Mouse (Mus musculus) midbrain, embryonic 12.5 days (tissue): ENCODE measurements around the gene Atrn. TPM values are rescaled to one million over a fixed set of nuclear protein-coding genes. Genes with fewer than 3 reads are reported as not detected.

Source experiments
- ATAC-seq: fragments of 200-750 bp; cut with Nextera tagmentation; 2 replicates; pipeline ENCODE4 v1.8.0; 2017; ENCODE audit warnings: low read depth, moderate TSS enrichment, moderate library complexity; ENCODE audit not compliant: low FRiP score
- H3K27ac ChIP-seq: fragments of 300-500 bp; sonication (generic); replicated peaks from 2 replicates; pipeline ENCODE4 v1.5.1; 2016; ENCODE audit warnings: mild to moderate bottlenecking
- H3K27me3 ChIP-seq: fragments of 300-500 bp; sonication (generic); 2 replicates; pipeline ENCODE4 v1.6.1; 2016; ENCODE audit warnings: mild to moderate bottlenecking
- H3K36me3 ChIP-seq: fragments of 300-500 bp; sonication (generic); 2 replicates; pipeline ENCODE4 v1.6.1; 2016
- H3K4me1 ChIP-seq: fragments of 300-500 bp; sonication (generic); 2 replicates; pipeline ENCODE4 v1.6.1; 2016
- H3K4me2 ChIP-seq: fragments of 300-500 bp; sonication (generic); replicated peaks from 2 replicates; pipeline ENCODE4 v1.6.1; 2016; ENCODE audit warnings: mild to moderate bottlenecking, moderate library complexity
- H3K4me3 ChIP-seq: fragments of 300-500 bp; sonication (generic); 2 replicates; pipeline ENCODE4 v1.5.1; 2016; ENCODE audit warnings: mild to moderate bottlenecking
- H3K9ac ChIP-seq: fragments of 300-500 bp; sonication (generic); replicated peaks from 2 replicates; pipeline ENCODE4 v1.6.1; 2016; ENCODE audit warnings: mild to moderate bottlenecking, moderate library complexity
- H3K9me3 ChIP-seq: fragments of 300-500 bp; sonication (generic); 2 replicates; pipeline ENCODE4 v1.6.1; 2016; ENCODE audit warnings: mild to moderate bottlenecking
- WGBS: fragments of 180-500 bp; shearing (Covaris S2); methylation state at CpG from one replicate; pipeline ENCODE4 v1.1.7; 2016; 5-methylcytosine and 5-hydroxymethylcytosine counted together
- microRNA-seq: library from miRNA; unstranded; fragments of <30 nt; microRNA quantifications from one replicate; pipeline ENCODE4, GENCODE M21; 2017
- polyA plus RNA-seq: library from polyadenylated mRNA; unstranded; fragments of >200 nt; fragmentation: Nextera tagmentation; extraction: Ambion mirVana; gene quantifications from 2 replicates; pipeline ENCODE4 v1.2.1, GENCODE M21; 2016

Gene Atrn
- polyA plus RNA-seq, 1 experiment from 2014 or later = 11.8 TPM

DNA sequence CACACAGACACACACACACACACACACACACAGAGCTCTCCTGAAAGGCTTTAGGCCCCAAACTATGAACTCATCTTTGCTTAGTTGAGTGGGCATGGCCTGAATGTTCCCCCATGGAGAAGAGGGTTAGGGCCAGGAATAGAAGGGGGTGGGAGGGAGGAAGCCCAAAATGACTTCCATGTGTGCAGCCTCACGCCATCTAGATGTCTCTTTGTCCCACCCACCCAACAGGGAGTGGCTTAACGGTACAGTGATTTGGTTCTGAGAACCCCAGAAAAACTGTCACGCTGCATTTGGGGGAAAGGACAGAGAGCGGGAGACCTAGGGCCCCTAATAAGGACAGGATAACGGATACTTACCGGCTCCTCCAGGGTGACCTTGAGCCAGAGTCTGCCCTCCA, 154.5 kb downstream of the Atrn start:
- Histone ChIP-seq H3K9me3 (no peaks in the 10 kb centered on the region), H3K36me3 (no peaks in the 10 kb centered on the region), H3K4me3 (no peak overlapping the region), H3K27me3 (peaks cover 68% of the 10 kb centered on the region), H3K4me2 (no peak overlapping the region), H3K9ac (no peak overlapping the region), H3K4me1 (peaks cover 12% of the 10 kb centered on the region), H3K27ac (no peak overlapping the region)
- WGBS = 64% methylated on average over 6 of the region's 6 CpGs
- ATAC-seq = no peak

DNA sequence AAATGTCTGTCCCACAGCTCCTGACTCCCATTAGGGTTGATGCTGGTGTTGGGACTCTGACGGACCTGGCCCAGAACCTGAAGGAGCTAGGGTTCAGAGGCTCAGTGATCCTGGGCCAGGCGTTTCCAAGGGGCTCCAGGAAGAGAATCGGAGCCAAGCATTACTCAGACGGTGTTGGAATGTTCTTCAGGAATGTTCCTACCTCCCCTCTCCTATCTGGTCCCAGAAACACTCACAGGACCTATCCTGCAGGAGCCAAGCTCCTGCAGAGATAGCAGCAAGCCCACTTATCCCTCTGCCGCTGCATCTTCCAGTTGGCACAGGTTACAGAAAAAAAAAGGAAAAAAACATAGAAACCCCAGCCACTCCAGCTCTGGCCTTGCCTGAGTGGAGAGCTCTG, 155.3 kb downstream of the Atrn start:
- 69% methylated on average over 5 of the region's 5 CpGs for WGBS
- no peak overlapping the region for H3K4me2 ChIP-seq
- H3K4me3 ChIP-seq = no peak overlapping the region
- no peaks in the 10 kb centered on the region for H3K36me3 ChIP-seq
- no peaks in the 10 kb centered on the region for H3K9me3 ChIP-seq
- peaks cover 66% of the 10 kb centered on the region for H3K27me3 ChIP-seq
- no peak overlapping the region for H3K9ac ChIP-seq
- no peak for ATAC-seq
- no peak overlapping the region for H3K27ac ChIP-seq
- peaks cover 7% of the 10 kb centered on the region for H3K4me1 ChIP-seq

DNA sequence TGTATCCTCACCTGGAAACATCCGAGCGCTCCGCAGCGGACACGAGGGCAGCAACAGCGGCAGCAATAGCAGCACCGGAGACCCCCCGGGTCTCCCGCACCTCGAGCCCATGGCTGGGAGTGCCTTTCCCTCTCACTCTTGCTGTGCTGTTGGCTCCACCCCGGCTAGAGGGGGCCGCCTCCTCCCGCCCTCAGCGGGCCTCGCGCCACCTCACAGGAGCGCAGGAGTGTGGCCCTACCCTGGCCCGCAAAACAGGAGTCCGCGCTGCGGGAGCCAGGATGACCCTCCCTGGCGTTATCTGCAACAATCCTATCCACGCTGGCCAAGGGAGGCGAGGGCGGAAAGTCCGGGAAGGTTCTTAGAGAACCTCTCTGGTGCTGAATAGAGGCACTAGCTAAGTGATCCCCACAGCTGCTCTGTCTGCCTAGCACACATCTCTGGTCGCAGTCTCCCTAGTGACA, 157.1 kb downstream of the Atrn start, which contains the start of gene Adam33:
Gene Adam33, minus strand, starts transcription at position 411 of the 461 bp plus-strand sequence.
- Histone ChIP-seq H3K4me2 (peak within 1 kb of the TSS; percentile 47), H3K9ac (0 out of 2 replicates have a peak within 1 kb of the TSS, but pooled peaks have one; percentile 37), H3K36me3 (no peaks in the 10 kb centered on the region), H3K4me1 (peaks cover 7% of the 10 kb centered on the region), H3K4me3 (peak within 1 kb of the TSS; percentile 23), H3K27ac (no peak within 1 kb of the TSS), H3K9me3 (no peaks in the 10 kb centered on the region), H3K27me3 (peaks cover 51% of the 10 kb centered on the region)
- WGBS = 2% methylated on average over 21 of the region's 27 CpGs
- ATAC-seq = no peak

DNA sequence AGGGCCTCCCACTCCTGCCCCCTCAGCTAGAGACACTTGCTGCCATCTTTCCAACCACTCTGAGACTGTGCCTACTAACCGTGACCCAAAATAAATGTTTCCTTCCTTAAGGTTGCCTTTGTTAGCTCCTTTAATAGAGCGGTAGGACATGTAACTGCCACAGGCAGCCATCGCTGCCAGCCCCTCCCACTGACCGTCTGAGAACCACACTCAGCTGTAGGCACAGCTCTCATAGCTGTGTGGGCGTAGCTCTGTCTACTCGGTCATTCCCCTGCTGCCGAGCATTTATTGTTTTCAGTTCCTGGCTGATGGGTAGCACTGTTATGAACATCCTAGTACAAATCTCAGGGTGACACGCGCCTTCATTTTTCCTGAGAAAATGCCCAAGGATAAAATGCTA, 160.0 kb downstream of the Atrn start:
- Histone ChIP-seq H3K4me2 (no peak overlapping the region), H3K4me1 (peaks cover 7% of the 10 kb centered on the region), H3K36me3 (no peaks in the 10 kb centered on the region), H3K9me3 (no peaks in the 10 kb centered on the region), H3K27me3 (peaks cover 40% of the 10 kb centered on the region), H3K27ac (no peak overlapping the region), H3K9ac (no peak overlapping the region), H3K4me3 (no peak overlapping the region)
- ATAC-seq = no peak
- WGBS = 69% methylated on average over 9 of the region's 9 CpGs

DNA sequence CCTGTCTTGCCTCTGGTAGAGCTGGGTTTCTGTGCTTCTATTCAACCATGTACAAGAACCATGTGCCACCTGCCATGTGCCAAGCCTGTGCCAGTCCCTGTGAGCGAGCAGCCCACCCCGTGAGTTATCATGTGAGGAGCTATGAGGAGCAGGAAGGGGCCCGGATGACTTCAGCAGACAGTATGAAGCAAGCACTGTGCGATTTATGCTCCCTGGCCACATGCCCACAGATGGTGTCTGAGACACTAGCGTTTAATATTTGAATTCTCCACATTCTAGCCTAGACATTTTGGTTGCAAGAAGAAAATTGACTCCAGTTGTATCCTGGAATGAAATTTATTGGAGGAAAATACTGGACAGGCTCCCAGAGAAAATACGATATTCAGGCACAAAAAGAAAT, 161.2 kb downstream of the Atrn start:
- Histone ChIP-seq H3K36me3 (no peaks in the 10 kb centered on the region), H3K27me3 (peaks cover 29% of the 10 kb centered on the region), H3K4me1 (peaks cover 7% of the 10 kb centered on the region), H3K4me2 (no peak overlapping the region), H3K9ac (no peak overlapping the region), H3K4me3 (no peak overlapping the region), H3K9me3 (no peaks in the 10 kb centered on the region), H3K27ac (no peak overlapping the region)
- ATAC-seq = no peak
- 81% methylated on average over 6 of the region's 6 CpGs for WGBS

DNA sequence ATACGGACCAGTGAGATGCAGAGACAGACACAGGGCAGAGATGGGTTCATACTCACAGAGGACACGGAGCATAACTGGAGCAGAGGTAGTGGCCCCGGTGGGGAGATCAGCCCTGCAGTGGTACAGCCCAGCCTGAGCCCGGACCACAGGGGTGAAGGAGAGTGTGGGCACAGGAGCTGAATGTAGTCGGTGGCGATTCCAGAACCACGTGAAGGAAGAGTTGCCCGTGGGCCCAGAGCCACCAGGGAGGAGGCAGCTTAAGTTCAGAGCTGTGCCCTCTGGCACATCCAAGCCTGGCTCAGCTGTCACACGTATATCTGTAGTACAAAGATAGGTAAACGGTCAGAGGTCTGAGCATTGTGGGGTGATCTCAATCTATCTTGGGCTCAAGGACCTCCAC, 166.2 kb downstream of the Atrn start:
- WGBS = 91% methylated on average over 10 of the region's 10 CpGs
- Histone ChIP-seq H3K4me3 (no peak overlapping the region), H3K9ac (no peak overlapping the region), H3K36me3 (no peaks in the 10 kb centered on the region), H3K27me3 (no peaks in the 10 kb centered on the region), H3K27ac (no peak overlapping the region), H3K4me2 (no peak overlapping the region), H3K9me3 (no peaks in the 10 kb centered on the region), H3K4me1 (no peaks in the 10 kb centered on the region)
- ATAC-seq = no peak

Small RNAs within 50 kb of the gene (microRNA-seq; reads per million reads assigned to microRNA genes)
- gene Mir6973b = not detected

Other genes with a start within 250 kb of the Atrn start
- gene Ddrgk1, start 241.8 kb upstream of the Atrn start, polyA plus RNA-seq = 47.4 and 54.8 TPM in 2 replicates
- 139 and 146 TPM in 2 replicates for gene Itpa, start 238.9 kb upstream of the Atrn start, polyA plus RNA-seq
- 0.57 and 0.77 TPM in 2 replicates for gene Slc4a11, start 209.0 kb upstream of the Atrn start, polyA plus RNA-seq
- gene 4930402H24Rik, start 89 bp upstream of the Atrn start, polyA plus RNA-seq = 86.9 and 89.0 TPM in 2 replicates
- gene Gfra4, start 136.6 kb downstream of the Atrn start, polyA plus RNA-seq = 5.9 and 6.8 TPM in 2 replicates
- 2.0 and 2.1 TPM in 2 replicates for gene Adam33, start 157.3 kb downstream of the Atrn start, polyA plus RNA-seq
- gene Siglec1, start 180.3 kb downstream of the Atrn start, polyA plus RNA-seq = 0.13 and 0.27 TPM in 2 replicates
- 6.4 and 7.6 TPM in 2 replicates for gene Hspa12b, start 220.8 kb downstream of the Atrn start, polyA plus RNA-seq
- gene Gm11037, start 227.0 kb downstream of the Atrn start, polyA plus RNA-seq = not detected in 2 replicates